Mouse (Mus musculus) liver, embryonic 13.5 days (tissue): Measurements from ENCODE around the gene Olfr554. TPM values are rescaled to one million over a fixed set of nuclear protein-coding genes. Genes with fewer than 3 reads are reported as not detected.
"Not testable (repeated sequence)": the region's sequence is repeated elsewhere in the genome, so short reads cannot be mapped to it uniquely, and the experiment has no call there.

ENCODE experiments used
- ATAC-seq: fragments of 200-750 bp; cut with Nextera tagmentation; 2 replicates; pipeline ENCODE4 v1.8.0; 2017; ENCODE audit warnings: low read depth, mild to moderate bottlenecking, moderate number of reproducible peaks, moderate library complexity
- DNase-seq: peaks from one replicate; pipeline ENCODE4 v3.0.0; 2022
- H3K27ac ChIP-seq: fragments of 300-500 bp; sonication (generic); 2 replicates; pipeline ENCODE4 v1.5.1; 2015; ENCODE audit warnings: moderate library complexity, mild to moderate bottlenecking, inconsistent platforms
- H3K27me3 ChIP-seq: fragments of 300-500 bp; sonication (generic); 2 replicates; pipeline ENCODE4 v1.6.1; 2015; ENCODE audit warnings: mild to moderate bottlenecking, inconsistent platforms
- H3K36me3 ChIP-seq: fragments of 300-500 bp; sonication (generic); 2 replicates; pipeline ENCODE4 v1.6.1; 2015; ENCODE audit warnings: mild to moderate bottlenecking, inconsistent platforms
- H3K4me1 ChIP-seq: fragments of 300-500 bp; sonication (generic); replicated peaks from 2 replicates; pipeline ENCODE4 v1.6.1; 2015; ENCODE audit warnings: inconsistent platforms
- H3K4me2 ChIP-seq: fragments of 300-500 bp; sonication (generic); 2 replicates; pipeline ENCODE4 v1.6.1; 2015; ENCODE audit warnings: inconsistent platforms, mild to moderate bottlenecking, moderate library complexity
- H3K4me3 ChIP-seq: fragments of 300-500 bp; sonication (generic); replicated peaks from 2 replicates; pipeline ENCODE4 v1.5.1; 2015; ENCODE audit warnings: mild to moderate bottlenecking, inconsistent platforms
- H3K9ac ChIP-seq: fragments of 300-500 bp; sonication (generic); 2 replicates; pipeline ENCODE4 v1.6.1; 2015; ENCODE audit warnings: mild to moderate bottlenecking, inconsistent platforms
- H3K9me3 ChIP-seq: fragments of 300-500 bp; sonication (generic); replicated peaks from 2 replicates; pipeline ENCODE4 v1.6.1; 2016; ENCODE audit warnings: inconsistent platforms
- WGBS: fragments of 180-500 bp; shearing (Covaris S2); methylation state at CpG from one replicate; pipeline ENCODE4 v1.1.7; 2015; ENCODE audit not compliant: insufficient replicate concordance; 5-methylcytosine and 5-hydroxymethylcytosine counted together
- polyA plus RNA-seq: library from polyadenylated mRNA; unstranded; fragments of >200 nt; fragmentation: Nextera tagmentation; extraction: Ambion mirVana; gene quantifications from 2 replicates; pipeline ENCODE4 v1.2.1, GENCODE M21; 2015

Gene Olfr554
- not detected in 2 replicates for polyA plus RNA-seq

- no peak for ATAC-seq
- H3K4me1 ChIP-seq = no peaks in the 10 kb centered on the region
- no peak within 1 kb of the TSS for H3K9ac ChIP-seq
- no peak within 1 kb of the TSS for H3K4me2 ChIP-seq
- no peaks in the 10 kb centered on the region for H3K9me3 ChIP-seq
- no peak for DNase-seq
- H3K27ac ChIP-seq = no peak within 1 kb of the TSS
- WGBS = 48% methylated on average over 1 of the region's 1 CpGs
- H3K36me3 ChIP-seq = no peaks in the 10 kb centered on the region
- no peak within 1 kb of the TSS for H3K4me3 ChIP-seq
- no peaks in the 10 kb centered on the region for H3K27me3 ChIP-seq
Observed at GRCm38 (mm10) chr7:102638132-102638531, at the start of gene Olfr554. TSS of gene Olfr554 (plus strand) at chr7:102638432.

- Histone ChIP-seq H3K27ac (no peak within 1 kb of the TSS), H3K36me3 (no peaks in the 10 kb centered on the region), H3K9me3 (no peaks in the 10 kb centered on the region), H3K9ac (no peak within 1 kb of the TSS), H3K27me3 (no peaks in the 10 kb centered on the region), H3K4me2 (no peak within 1 kb of the TSS), H3K4me3 (no peak within 1 kb of the TSS), H3K4me1 (no peaks in the 10 kb centered on the region)
- 77% methylated on average over 3 of the region's 3 CpGs for WGBS
- ATAC-seq (no peak), DNase-seq (no peak)
Observed at GRCm38 (mm10) chr7:102591786-102592185, 46.4 kb upstream of the Olfr554 start, which contains the start of gene Olfr551. TSS of gene Olfr551 (minus strand) at chr7:102591886.

- Histone ChIP-seq H3K4me2 (no peak within 1 kb of the TSS), H3K4me3 (no peak within 1 kb of the TSS), H3K27ac (no peak within 1 kb of the TSS), H3K9ac (no peak within 1 kb of the TSS), H3K27me3 (no peaks in the 10 kb centered on the region), H3K4me1 (no peaks in the 10 kb centered on the region), H3K9me3 (no peaks in the 10 kb centered on the region), H3K36me3 (no peaks in the 10 kb centered on the region)
- ATAC-seq = no peak
- WGBS = 17% methylated on average over 1 of the region's 1 CpGs
- DNase-seq = no peak
Observed at GRCm38 (mm10) chr7:102597378-102598031, 40.7 kb upstream of the Olfr554 start, which contains the start of gene Olfr552. TSS of gene Olfr552 (plus strand) at chr7:102597770.

- no peak for ATAC-seq
- H3K9me3 ChIP-seq = no peaks in the 10 kb centered on the region
- H3K9ac ChIP-seq = no peak within 1 kb of the TSS
- DNase-seq = no peak
- H3K27ac ChIP-seq = no peak within 1 kb of the TSS
- no peak within 1 kb of the TSS for H3K4me3 ChIP-seq
- H3K27me3 ChIP-seq = no peaks in the 10 kb centered on the region
- no peaks in the 10 kb centered on the region for H3K4me1 ChIP-seq
- H3K4me2 ChIP-seq = no peak within 1 kb of the TSS
- no peaks in the 10 kb centered on the region for H3K36me3 ChIP-seq
Observed at GRCm38 (mm10) chr7:102618118-102618517, 20.1 kb upstream of the Olfr554 start, which contains the start of gene Olfr553. TSS of gene Olfr553 (minus strand) at chr7:102618218.

GRCm38 (mm10) chr7:102619608-102620007, 18.6 kb upstream of the Olfr554 start:
- no peaks in the 10 kb centered on the region for H3K36me3 ChIP-seq
- no peak overlapping the region for H3K4me2 ChIP-seq
- no peak for DNase-seq
- H3K9ac ChIP-seq = no peak overlapping the region
- no peaks in the 10 kb centered on the region for H3K27me3 ChIP-seq
- no peaks in the 10 kb centered on the region for H3K9me3 ChIP-seq
- no peak for ATAC-seq
- no peak overlapping the region for H3K27ac ChIP-seq
- H3K4me3 ChIP-seq = no peak overlapping the region
- H3K4me1 ChIP-seq = no peaks in the 10 kb centered on the region
- 56% methylated on average over 5 of the region's 5 CpGs for WGBS

GRCm38 (mm10) chr7:102620368-102620767, 17.9 kb upstream of the Olfr554 start:
- not testable (repeated sequence) for H3K4me2 ChIP-seq, H3K27ac ChIP-seq, H3K4me1 ChIP-seq, H3K27me3 ChIP-seq, H3K9me3 ChIP-seq, H3K4me3 ChIP-seq, H3K36me3 ChIP-seq, DNase-seq, ATAC-seq, H3K9ac ChIP-seq
- WGBS = 68% methylated on average over 19 of the region's 19 CpGs

GRCm38 (mm10) chr7:102636665-102637064, 1.6 kb upstream of the Olfr554 start:
- Histone ChIP-seq H3K9ac (no peak overlapping the region), H3K36me3 (no peaks in the 10 kb centered on the region), H3K27me3 (no peaks in the 10 kb centered on the region), H3K27ac (no peak overlapping the region), H3K4me1 (no peaks in the 10 kb centered on the region), H3K9me3 (no peaks in the 10 kb centered on the region), H3K4me2 (no peak overlapping the region), H3K4me3 (no peak overlapping the region)
- ATAC-seq (no peak), DNase-seq (no peak)
- WGBS = 20% methylated on average over 3 of the region's 3 CpGs

GRCm38 (mm10) chr7:102644945-102645344, 6.7 kb downstream of the Olfr554 start:
- not testable (repeated sequence) for ATAC-seq, H3K27me3 ChIP-seq, H3K36me3 ChIP-seq, H3K4me3 ChIP-seq, DNase-seq, H3K4me2 ChIP-seq, H3K9me3 ChIP-seq, H3K9ac ChIP-seq, H3K4me1 ChIP-seq, H3K27ac ChIP-seq
- 63% methylated on average over 3 of the region's 4 CpGs for WGBS

- no peak for DNase-seq
- ATAC-seq = no peak
- WGBS = 39% methylated on average over 1 of the region's 1 CpGs
- no peak within 1 kb of the TSS for H3K4me3 ChIP-seq
- no peaks in the 10 kb centered on the region for H3K4me1 ChIP-seq
- no peaks in the 10 kb centered on the region for H3K27me3 ChIP-seq
- H3K4me2 ChIP-seq = no peak within 1 kb of the TSS
- no peaks in the 10 kb centered on the region for H3K36me3 ChIP-seq
- no peak within 1 kb of the TSS for H3K27ac ChIP-seq
- no peaks in the 10 kb centered on the region for H3K9me3 ChIP-seq
- no peak within 1 kb of the TSS for H3K9ac ChIP-seq
Observed at GRCm38 (mm10) chr7:102658523-102658922, 20.3 kb downstream of the Olfr554 start, which contains the start of gene Olfr555. TSS of gene Olfr555 (plus strand) at chr7:102658823.

- Histone ChIP-seq H3K36me3 (no peaks in the 10 kb centered on the region), H3K27me3 (no peaks in the 10 kb centered on the region), H3K4me3 (no peak within 1 kb of the TSS), H3K9ac (no peak within 1 kb of the TSS), H3K27ac (no peak within 1 kb of the TSS), H3K4me2 (no peak within 1 kb of the TSS), H3K4me1 (no peaks in the 10 kb centered on the region), H3K9me3 (no peaks in the 10 kb centered on the region)
- 52% methylated on average over 3 of the region's 3 CpGs for WGBS
- ATAC-seq (no peak), DNase-seq (no peak)
Observed at GRCm38 (mm10) chr7:102664599-102664998, 26.4 kb downstream of the Olfr554 start, which contains the start of gene Olfr556. TSS of gene Olfr556 (plus strand) at chr7:102664899.

GRCm38 (mm10) chr7:102665378-102665777, 27.1 kb downstream of the Olfr554 start:
- H3K4me2 ChIP-seq = no peak overlapping the region
- no peaks in the 10 kb centered on the region for H3K27me3 ChIP-seq
- no peak overlapping the region for H3K4me3 ChIP-seq
- H3K4me1 ChIP-seq = no peaks in the 10 kb centered on the region
- ATAC-seq (no peak), DNase-seq (no peak)
- no peak overlapping the region for H3K9ac ChIP-seq
- H3K36me3 ChIP-seq = no peaks in the 10 kb centered on the region
- H3K27ac ChIP-seq = no peak overlapping the region
- H3K9me3 ChIP-seq = no peaks in the 10 kb centered on the region
- WGBS = 18% methylated on average over 2 of the region's 2 CpGs

- H3K27ac ChIP-seq = no peak overlapping the region
- H3K9me3 ChIP-seq = no peaks in the 10 kb centered on the region
- H3K27me3 ChIP-seq = no peaks in the 10 kb centered on the region
- no peak overlapping the region for H3K4me3 ChIP-seq
- no peak for ATAC-seq
- H3K36me3 ChIP-seq = no peaks in the 10 kb centered on the region
- H3K4me2 ChIP-seq = no peak overlapping the region
- H3K4me1 ChIP-seq = no peaks in the 10 kb centered on the region
- WGBS = 58% methylated on average over 2 of the region's 2 CpGs
- DNase-seq = no peak
- H3K9ac ChIP-seq = no peak overlapping the region
Observed at GRCm38 (mm10) chr7:102676225-102676624, 38.0 kb downstream of the Olfr554 start.
